Mouse (Mus musculus): ENCODE measurements around the gene Fxyd4.

The Fxyd4 gene

DNA sequence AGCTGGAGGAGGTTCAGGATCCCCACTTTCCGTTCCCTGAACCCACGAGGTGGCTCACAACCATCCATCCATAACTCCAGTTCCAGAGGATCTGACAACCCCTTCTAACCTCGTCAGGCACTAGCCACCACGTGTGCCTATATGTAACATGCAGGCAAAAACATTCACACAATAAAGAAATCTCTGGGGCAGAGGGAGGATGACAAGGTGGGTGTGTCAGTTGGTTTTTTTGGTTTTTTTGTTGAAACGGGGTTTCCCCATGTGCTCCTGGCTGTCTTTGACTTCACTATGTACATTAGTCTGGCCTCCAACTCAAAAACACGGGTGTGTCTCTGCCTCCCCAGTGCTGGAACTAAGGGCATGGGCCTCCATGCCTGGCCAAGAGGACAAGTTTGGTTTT is 47.2 kb downstream of the Fxyd4 start:
- DNase-seq = no peak

DNA sequence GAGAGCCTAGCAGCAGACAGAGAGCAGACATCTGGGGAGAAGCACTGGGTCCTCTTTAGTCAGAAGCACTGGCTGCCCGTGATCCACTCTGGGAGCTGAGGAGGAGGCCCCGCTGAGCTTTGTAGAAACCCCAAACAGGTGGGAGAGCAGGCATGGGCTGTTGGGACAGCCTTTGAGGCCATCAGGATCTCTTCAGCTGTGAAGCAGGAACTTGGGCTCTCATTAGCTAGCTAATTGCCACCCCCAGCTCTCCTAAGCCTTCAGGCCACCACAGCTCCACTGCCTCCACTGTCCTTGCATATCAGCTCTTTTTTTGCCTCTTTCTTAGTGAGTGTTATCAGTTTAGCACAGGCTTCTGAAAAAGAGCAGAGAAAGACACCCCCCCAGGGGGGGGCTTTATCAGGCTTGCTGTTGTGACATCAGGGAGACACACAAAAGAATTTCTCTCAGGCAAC is 48.8 kb downstream of the Fxyd4 start:
- no peak for DNase-seq

DNA sequence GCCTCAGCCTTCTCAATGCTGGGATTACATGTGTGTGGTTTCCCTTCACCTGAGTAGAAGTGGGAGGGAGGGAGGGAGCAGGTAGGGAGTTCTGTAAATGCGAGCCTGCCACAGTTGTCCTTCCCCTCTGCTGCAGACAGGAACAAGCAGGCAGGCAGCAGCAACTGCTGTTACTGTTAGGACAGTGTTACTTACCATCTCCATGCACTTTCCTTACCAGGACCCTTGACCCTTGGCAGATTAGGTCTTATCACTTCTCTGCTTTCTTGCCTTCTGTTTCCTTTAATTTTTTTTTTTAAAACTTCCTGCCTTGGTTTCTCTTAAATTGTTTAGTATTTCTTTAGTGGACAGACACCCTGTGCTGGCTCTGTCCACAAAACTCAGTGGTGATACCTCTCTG is 49.5 kb downstream of the Fxyd4 start:
- DNase-seq = no peak

DNA sequence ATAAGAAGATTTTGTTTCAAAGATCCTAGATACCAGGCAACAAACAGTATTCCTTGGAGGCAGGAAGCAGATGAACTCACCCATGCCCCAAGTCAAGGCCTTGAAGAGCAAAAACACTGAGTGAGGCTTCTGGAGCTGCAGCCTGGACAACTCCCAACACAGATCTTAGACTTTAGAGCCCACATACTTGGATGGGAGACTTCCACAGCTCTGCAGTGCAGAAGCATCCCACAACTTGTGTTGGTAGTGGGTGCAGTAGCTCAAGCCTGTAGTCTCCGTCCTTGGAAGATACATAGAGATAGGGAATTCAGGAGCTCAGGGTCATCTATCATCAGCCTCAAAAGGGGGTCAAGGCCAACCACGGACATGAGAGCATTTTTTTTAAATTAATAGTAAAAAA is 51.5 kb downstream of the Fxyd4 start:
- no peak for DNase-seq

Measured in kidney, postnatal 14 days (tissue).